Mouse (Mus musculus): ENCODE results near the gene Tas2r119. TPM values are rescaled to one million over a fixed set of nuclear protein-coding genes. Genes with fewer than 3 reads are reported as not detected.
"Not testable (repeated sequence)": the region's sequence is repeated elsewhere in the genome, so short reads cannot be mapped to it uniquely, and the experiment has no call there.

The Tas2r119 gene
- polyA plus RNA-seq, 1 experiment from 2014 or later = not detected

GRCm38 (mm10) chr15:32182026-32182425, 4.9 kb downstream of the Tas2r119 start:
- Histone ChIP-seq H3K27me3 (no peaks in the 10 kb centered on the region), H3K36me3 (no peaks in the 10 kb centered on the region), H3K27ac (replicated peaks) (no peak overlapping the region), H3K9me3 (no peaks in the 10 kb centered on the region), H3K4me3 (no peak overlapping the region), H3K4me2 (no peak overlapping the region), H3K4me1 (replicated peaks) (no peaks in the 10 kb centered on the region), H3K9ac (no peak overlapping the region)
- 83% methylated on average over 1 of the region's 1 CpGs for WGBS
- ATAC-seq (ENCODE audit: low read depth) = no peak

GRCm38 (mm10) chr15:32184964-32185363, 7.9 kb downstream of the Tas2r119 start:
- no peak for ATAC-seq (ENCODE audit: low read depth)
- no peaks in the 10 kb centered on the region for H3K36me3 ChIP-seq
- H3K27ac ChIP-seq (replicated peaks) = no peak overlapping the region
- no peaks in the 10 kb centered on the region for H3K27me3 ChIP-seq
- H3K4me2 ChIP-seq = no peak overlapping the region
- no peaks in the 10 kb centered on the region for H3K9me3 ChIP-seq
- H3K9ac ChIP-seq = no peak overlapping the region
- H3K4me3 ChIP-seq = no peak overlapping the region
- H3K4me1 ChIP-seq (replicated peaks) = no peaks in the 10 kb centered on the region

- ATAC-seq (ENCODE audit: low read depth) = no peak
- no peaks in the 10 kb centered on the region for H3K4me1 ChIP-seq (replicated peaks)
- no peaks in the 10 kb centered on the region for H3K9me3 ChIP-seq
- H3K9ac ChIP-seq = no peak overlapping the region
- H3K27me3 ChIP-seq = no peaks in the 10 kb centered on the region
- H3K4me3 ChIP-seq = no peak overlapping the region
- WGBS = 90% methylated on average over 3 of the region's 3 CpGs
- H3K4me2 ChIP-seq = no peak overlapping the region
- H3K36me3 ChIP-seq = no peaks in the 10 kb centered on the region
- H3K27ac ChIP-seq (replicated peaks) = no peak overlapping the region
These were observed 12.8 kb downstream of the Tas2r119 start for GRCm38 (mm10) chr15:32189879-32190278.

DNA sequence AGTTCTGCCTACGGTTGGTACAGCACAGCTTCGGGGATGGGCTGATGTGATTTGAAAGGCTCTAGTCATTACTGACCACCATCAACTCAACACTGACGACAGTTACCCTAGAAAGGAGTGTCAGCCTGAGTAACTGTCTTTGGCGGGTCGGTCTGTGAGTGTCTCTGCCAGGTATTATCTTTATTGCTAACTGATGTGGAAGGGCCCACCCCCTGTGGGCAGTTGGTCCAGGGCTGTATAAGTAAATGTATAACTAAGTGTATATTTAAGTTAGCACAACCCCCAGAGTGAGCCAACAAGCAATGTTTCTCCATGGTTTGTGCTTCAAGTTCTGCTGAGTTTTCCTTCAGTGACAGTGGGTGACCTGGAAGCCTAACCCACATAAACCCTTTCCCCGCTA, 13.3 kb downstream of the Tas2r119 start:
- WGBS = 68% methylated on average over 6 of the region's 6 CpGs
- Histone ChIP-seq H3K27ac (replicated peaks) (no peak overlapping the region), H3K4me1 (replicated peaks) (no peaks in the 10 kb centered on the region), H3K4me2 (no peak overlapping the region), H3K9me3 (no peaks in the 10 kb centered on the region), H3K4me3 (no peak overlapping the region), H3K36me3 (no peaks in the 10 kb centered on the region), H3K9ac (no peak overlapping the region), H3K27me3 (no peaks in the 10 kb centered on the region)
- ATAC-seq (ENCODE audit: low read depth) = no peak

- H3K9ac ChIP-seq = no peak overlapping the region
- no peaks in the 10 kb centered on the region for H3K9me3 ChIP-seq
- 69% methylated on average over 1 of the region's 1 CpGs for WGBS
- H3K4me2 ChIP-seq = no peak overlapping the region
- ATAC-seq (ENCODE audit: low read depth) = no peak
- H3K27ac ChIP-seq (replicated peaks) = no peak overlapping the region
- no peaks in the 10 kb centered on the region for H3K36me3 ChIP-seq
- H3K4me1 ChIP-seq (replicated peaks) = no peaks in the 10 kb centered on the region
- H3K4me3 ChIP-seq = no peak overlapping the region
- no peaks in the 10 kb centered on the region for H3K27me3 ChIP-seq
These were observed 15.9 kb downstream of the Tas2r119 start for GRCm38 (mm10) chr15:32192948-32193347.

DNA sequence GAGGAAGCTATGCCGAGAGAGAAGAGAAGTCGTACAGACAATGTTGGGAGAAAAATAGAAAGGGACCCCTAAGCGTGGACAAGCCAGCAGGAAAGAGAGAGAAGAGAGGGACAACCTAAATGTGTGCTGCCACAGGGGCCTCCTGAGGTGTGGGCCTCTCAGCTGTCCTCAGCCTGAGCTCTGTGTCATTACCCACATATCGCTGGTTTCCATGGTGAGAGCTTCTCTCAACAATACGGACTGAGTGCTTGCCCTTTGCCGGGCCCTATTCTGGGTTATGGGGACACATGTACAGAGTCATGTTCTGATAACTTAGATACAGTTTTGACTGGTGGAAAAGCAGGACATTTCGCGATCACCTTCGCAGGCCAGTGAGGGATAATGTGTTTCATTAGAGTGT, 21.0 kb downstream of the Tas2r119 start:
- WGBS = 74% methylated on average over 9 of the region's 9 CpGs
- ATAC-seq (ENCODE audit: low read depth) = no peak
- Histone ChIP-seq H3K27ac (replicated peaks) (no peak overlapping the region), H3K36me3 (no peaks in the 10 kb centered on the region), H3K9ac (no peak overlapping the region), H3K27me3 (no peaks in the 10 kb centered on the region), H3K4me2 (no peak overlapping the region), H3K9me3 (no peaks in the 10 kb centered on the region), H3K4me3 (no peak overlapping the region), H3K4me1 (replicated peaks) (no peaks in the 10 kb centered on the region)

GRCm38 (mm10) chr15:32198561-32198960, 21.5 kb downstream of the Tas2r119 start:
- Histone ChIP-seq H3K4me2 (no peak overlapping the region), H3K36me3 (no peaks in the 10 kb centered on the region), H3K9me3 (no peaks in the 10 kb centered on the region), H3K4me1 (replicated peaks) (no peaks in the 10 kb centered on the region), H3K9ac (no peak overlapping the region), H3K27ac (replicated peaks) (no peak overlapping the region), H3K27me3 (no peaks in the 10 kb centered on the region), H3K4me3 (no peak overlapping the region)
- ATAC-seq (ENCODE audit: low read depth) = no peak
- WGBS = 69% methylated on average over 5 of the region's 5 CpGs

DNA sequence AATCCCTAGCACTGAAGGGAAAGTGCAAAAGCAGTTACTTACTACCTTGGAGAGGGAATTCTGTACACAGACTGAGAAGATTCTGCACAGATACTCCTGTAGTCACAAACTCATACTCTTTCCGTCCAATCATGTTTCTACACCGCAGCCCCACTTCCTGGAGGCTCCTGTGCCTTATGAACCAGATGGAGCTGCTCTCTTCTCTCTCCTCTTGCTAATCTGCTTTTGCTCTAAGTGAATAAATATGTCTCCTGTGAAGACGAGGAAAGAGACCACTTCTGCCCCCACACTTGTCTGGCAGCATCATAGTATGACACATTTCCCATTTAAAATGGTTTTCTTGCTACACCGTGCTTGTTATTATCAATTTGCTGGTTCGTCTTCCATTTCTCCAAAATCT, 26.2 kb downstream of the Tas2r119 start:
- H3K27me3 ChIP-seq = no peaks in the 10 kb centered on the region
- no peaks in the 10 kb centered on the region for H3K9me3 ChIP-seq
- no peak overlapping the region for H3K27ac ChIP-seq (replicated peaks)
- no peak overlapping the region for H3K4me3 ChIP-seq
- H3K4me2 ChIP-seq = no peak overlapping the region
- no peaks in the 10 kb centered on the region for H3K36me3 ChIP-seq
- ATAC-seq (ENCODE audit: low read depth) = no peak
- WGBS = 93% methylated on average over 5 of the region's 5 CpGs
- H3K4me1 ChIP-seq (replicated peaks) = no peaks in the 10 kb centered on the region
- no peak overlapping the region for H3K9ac ChIP-seq

- ATAC-seq (ENCODE audit: low read depth) = no peak
These were observed 27.8 kb downstream of the Tas2r119 start for GRCm38 (mm10) chr15:32204908-32205307.

GRCm38 (mm10) chr15:32214687-32215086, 37.6 kb downstream of the Tas2r119 start:
- H3K36me3 ChIP-seq; H3K9me3 ChIP-seq; H3K27ac ChIP-seq (replicated peaks); H3K27me3 ChIP-seq; H3K4me2 ChIP-seq; H3K9ac ChIP-seq; H3K4me1 ChIP-seq (replicated peaks); ATAC-seq (ENCODE audit: low read depth); H3K4me3 ChIP-seq: not testable (repeated sequence)
- 88% methylated on average over 10 of the region's 10 CpGs for WGBS

More at GRCm38 (mm10) chr15:32204908-32205307, 27.8 kb downstream of the Tas2r119 start:
- no peak overlapping the region for H3K4me2 ChIP-seq
- no peaks in the 10 kb centered on the region for H3K36me3 ChIP-seq
- no peak overlapping the region for H3K27ac ChIP-seq (replicated peaks)
- H3K4me1 ChIP-seq (replicated peaks) = no peaks in the 10 kb centered on the region
- no peak overlapping the region for H3K9ac ChIP-seq
- 94% methylated on average over 10 of the region's 10 CpGs for WGBS
- no peaks in the 10 kb centered on the region for H3K27me3 ChIP-seq
- H3K9me3 ChIP-seq = no peaks in the 10 kb centered on the region
- H3K4me3 ChIP-seq = no peak overlapping the region

- 88% methylated on average over 7 of the region's 7 CpGs for WGBS
- no peak overlapping the region for H3K9ac ChIP-seq
- H3K27ac ChIP-seq (replicated peaks) = no peak overlapping the region
- H3K27me3 ChIP-seq = no peaks in the 10 kb centered on the region
- H3K9me3 ChIP-seq = no peaks in the 10 kb centered on the region
- no peak for ATAC-seq (ENCODE audit: low read depth)
- no peak overlapping the region for H3K4me2 ChIP-seq
- no peaks in the 10 kb centered on the region for H3K4me1 ChIP-seq (replicated peaks)
- no peaks in the 10 kb centered on the region for H3K36me3 ChIP-seq
- no peak overlapping the region for H3K4me3 ChIP-seq
These were observed 45.9 kb downstream of the Tas2r119 start for GRCm38 (mm10) chr15:32223028-32223427.

GRCm38 (mm10) chr15:32225394-32225793, 48.3 kb downstream of the Tas2r119 start:
- no peaks in the 10 kb centered on the region for H3K9me3 ChIP-seq
- whole genome bisulfite sequencing = 92% methylated on average over 3 of the region's 3 CpGs
- no peaks in the 10 kb centered on the region for H3K36me3 ChIP-seq
- H3K4me3 ChIP-seq = no peak overlapping the region
- no peak overlapping the region for H3K27ac ChIP-seq (replicated peaks)
- H3K4me2 ChIP-seq = no peak overlapping the region
- no peak for ATAC-seq (ENCODE audit: low read depth)
- no peaks in the 10 kb centered on the region for H3K27me3 ChIP-seq
- no peak overlapping the region for H3K9ac ChIP-seq
- no peaks in the 10 kb centered on the region for H3K4me1 ChIP-seq (replicated peaks)

GRCm38 (mm10) chr15:32226381-32226780, 49.3 kb downstream of the Tas2r119 start:
- 88% methylated on average over 6 of the region's 6 CpGs for WGBS
- H3K9me3 ChIP-seq = no peaks in the 10 kb centered on the region

More at GRCm38 (mm10) chr15:32226381-32226780, 49.3 kb downstream of the Tas2r119 start:
- no peak for ATAC-seq (ENCODE audit: low read depth)
- Histone ChIP-seq H3K4me2 (no peak overlapping the region), H3K9ac (no peak overlapping the region), H3K4me1 (replicated peaks) (no peaks in the 10 kb centered on the region), H3K27ac (replicated peaks) (no peak overlapping the region), H3K4me3 (no peak overlapping the region), H3K27me3 (no peaks in the 10 kb centered on the region), H3K36me3 (no peaks in the 10 kb centered on the region)

Data from neural tube, embryonic 13.5 days (tissue).